Mouse (Mus musculus) liver, embryonic 11.5 days (tissue): ENCODE results near the gene Cux1. TPM values are rescaled to one million over a fixed set of nuclear protein-coding genes. Genes with fewer than 3 reads are reported as not detected.
"Not testable (repeated sequence)": the region's sequence is repeated elsewhere in the genome, so short reads cannot be mapped to it uniquely, and the experiment has no call there.

Experiments used
- ATAC-seq: fragments of 200-750 bp; cut with Nextera tagmentation; replicated peaks from 2 replicates; pipeline ENCODE4 v1.8.0; 2017; ENCODE audit warnings: moderate number of reproducible peaks, mild to moderate bottlenecking, moderate TSS enrichment, moderate library complexity; ENCODE audit not compliant: low FRiP score
- DNase-seq: peaks from one replicate; pipeline ENCODE4 v3.0.0-alpha.2; 2017; ENCODE audit warnings: low spot score
- H3K27ac ChIP-seq: fragments of 300-500 bp; sonication (generic); 2 replicates; pipeline ENCODE4 v1.5.1; 2014; ENCODE audit warnings: mild to moderate bottlenecking, low read depth, low read length, control low read depth
- H3K27me3 ChIP-seq: fragments of 300-500 bp; sonication (generic); replicated peaks from 2 replicates; pipeline ENCODE4 v1.6.1; 2014; ENCODE audit warnings: low read length, mixed read lengths; ENCODE audit not compliant: control insufficient read depth, insufficient read depth
- H3K36me3 ChIP-seq: fragments of 300-500 bp; sonication (generic); 2 replicates; pipeline ENCODE4 v1.6.1; 2014; ENCODE audit warnings: mild to moderate bottlenecking, low read length, moderate library complexity, mixed read lengths; ENCODE audit not compliant: control insufficient read depth, insufficient read depth
- H3K4me1 ChIP-seq: fragments of 300-500 bp; sonication (generic); replicated peaks from 2 replicates; pipeline ENCODE4 v1.6.1; 2014; ENCODE audit warnings: low read length, mixed read lengths; ENCODE audit not compliant: control insufficient read depth, insufficient read depth
- H3K4me2 ChIP-seq: fragments of 300-500 bp; sonication (generic); 2 replicates; pipeline ENCODE4 v1.6.1; 2014; ENCODE audit warnings: mild to moderate bottlenecking, control low read depth, moderate library complexity
- H3K4me3 ChIP-seq: fragments of 300-500 bp; sonication (generic); 2 replicates; pipeline ENCODE4 v1.5.1; 2014; ENCODE audit warnings: low read depth, low read length, control low read depth
- H3K9ac ChIP-seq: fragments of 300-500 bp; sonication (generic); 2 replicates; pipeline ENCODE4 v1.6.1; 2014; ENCODE audit warnings: low read depth, low read length, control low read depth
- H3K9me3 ChIP-seq: fragments of 300-500 bp; sonication (generic); 2 replicates; pipeline ENCODE4 v1.6.1; 2016; ENCODE audit warnings: low read length, inconsistent platforms, mixed read lengths; ENCODE audit not compliant: control insufficient read depth
- WGBS: fragments of 180-500 bp; shearing (Covaris S2); extraction: QIAGEN DNeasy Blood & Tissue Kit; methylation state at CpG from one replicate; pipeline ENCODE4 v1.1.7; 2014; 5-methylcytosine and 5-hydroxymethylcytosine counted together
- microRNA-seq: library from miRNA; unstranded; fragments of <30 nt; microRNA quantifications from one replicate; pipeline ENCODE4, GENCODE M21; 2017; ENCODE audit warnings: borderline number of aligned reads
- polyA plus RNA-seq: library from polyadenylated mRNA; unstranded; fragments of >200 nt; fragmentation: Nextera tagmentation; extraction: Ambion mirVana; gene quantifications from 2 replicates; pipeline ENCODE4 v1.2.1, GENCODE M21; 2014

The Cux1 gene
- polyA plus RNA-seq, 1 experiment from 2014 or later: 45.8 TPM

DNA sequence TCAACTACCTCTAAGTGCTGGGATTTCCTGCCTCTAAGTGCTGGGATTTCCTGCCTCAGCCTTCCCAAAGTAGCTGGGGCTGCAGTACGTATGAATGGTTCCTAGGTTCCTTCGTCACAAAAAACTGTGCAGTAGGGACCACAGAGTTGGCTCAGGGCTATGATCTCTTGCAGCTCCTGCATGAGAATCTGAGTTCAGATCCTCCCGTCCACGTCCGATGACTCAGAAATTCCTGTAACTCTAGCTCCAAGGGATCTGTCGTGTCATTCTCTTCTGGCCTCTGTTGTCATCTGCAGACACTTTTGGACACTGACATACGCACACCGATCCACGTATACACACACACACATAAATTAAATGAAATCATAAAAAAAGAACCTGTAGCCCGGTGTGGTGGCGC lies 354.6 kb downstream of the Cux1 start:
- ATAC-seq: no peak
- Histone ChIP-seq H3K4me2 (no peak overlapping the region), H3K36me3 (no peaks in the 10 kb centered on the region), H3K9me3 (no peaks in the 10 kb centered on the region), H3K9ac (no peak overlapping the region), H3K4me3 (no peak overlapping the region), H3K4me1 (peaks cover 1% of the 10 kb centered on the region; the same call in 1 of the 2 replicates), H3K27me3 (no peaks in the 10 kb centered on the region), H3K27ac (no peak overlapping the region)
- DNase-seq: no peak
- 85% methylated on average over 11 of the region's 11 CpGs for WGBS

DNA sequence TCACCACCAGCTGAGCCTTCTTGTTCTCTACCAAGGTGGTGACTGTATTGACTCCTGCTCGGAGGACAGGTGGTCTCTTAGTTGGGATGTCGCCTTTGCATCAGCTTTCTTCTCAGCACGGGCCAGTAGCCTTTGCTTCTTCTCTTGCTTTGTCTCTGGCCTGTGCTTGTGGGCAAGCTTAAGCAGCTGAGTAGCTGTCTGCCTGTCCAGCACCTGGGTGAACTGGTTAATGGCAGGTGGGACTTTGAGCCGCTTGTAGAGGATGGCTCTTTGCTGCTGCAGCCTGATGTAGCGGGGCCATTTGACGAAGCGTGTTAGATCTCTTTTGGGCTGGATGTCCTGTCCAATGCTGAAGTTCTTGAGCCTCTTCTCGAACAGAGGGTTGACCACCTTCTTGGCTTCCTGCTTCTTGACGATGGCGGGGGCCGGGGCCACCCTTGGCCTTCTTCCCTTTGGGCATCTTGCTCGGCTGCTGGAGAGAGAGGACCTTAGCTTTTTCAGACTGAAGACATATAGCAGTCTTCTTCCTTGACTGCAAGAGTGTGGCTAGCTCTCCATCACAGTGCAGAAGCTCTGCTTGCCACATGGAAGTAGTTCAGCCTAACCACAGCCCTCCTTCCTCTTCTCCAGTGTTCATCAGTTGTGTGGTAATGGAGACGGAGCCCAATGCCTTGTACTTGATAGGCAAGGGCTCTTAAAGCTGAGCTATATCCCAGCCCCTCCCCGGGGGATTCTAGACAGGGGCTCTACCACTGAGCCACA lies 355.8 kb downstream of the Cux1 start:
- ATAC-seq, DNase-seq, H3K27ac ChIP-seq, H3K4me1 ChIP-seq, H3K27me3 ChIP-seq, H3K36me3 ChIP-seq, H3K4me2 ChIP-seq, H3K9ac ChIP-seq, H3K9me3 ChIP-seq, H3K4me3 ChIP-seq: not testable (repeated sequence)
- WGBS: 72% methylated on average over 14 of the region's 14 CpGs

DNA sequence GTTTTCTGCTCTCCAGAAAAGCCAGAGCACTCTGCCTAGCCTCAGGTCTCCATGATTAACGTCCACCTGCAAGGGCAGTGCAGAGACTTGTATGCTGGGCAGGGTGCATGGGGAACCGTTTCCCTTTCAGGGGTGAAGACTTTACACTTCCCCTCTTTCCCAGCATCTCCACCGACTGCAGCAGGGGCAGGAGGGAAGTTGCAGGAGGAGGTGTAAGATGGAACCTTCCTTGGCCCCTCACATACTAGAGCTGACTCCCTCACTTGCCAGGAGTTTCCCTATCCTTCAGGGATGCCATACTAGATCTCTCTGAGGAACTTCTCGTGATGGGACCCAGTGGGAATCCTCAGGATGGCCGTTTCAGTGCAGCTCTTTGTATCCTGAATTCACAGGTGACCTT lies 356.7 kb downstream of the Cux1 start:
- no peak for DNase-seq
- H3K4me1 ChIP-seq: no peaks in the 10 kb centered on the region
- ATAC-seq: no peak
- H3K4me3 ChIP-seq: no peak overlapping the region
- H3K36me3 ChIP-seq: no peaks in the 10 kb centered on the region
- WGBS: 47% methylated on average over 5 of the region's 5 CpGs
- H3K4me2 ChIP-seq: no peak overlapping the region
- no peak overlapping the region for H3K27ac ChIP-seq
- H3K9me3 ChIP-seq: no peaks in the 10 kb centered on the region
- H3K27me3 ChIP-seq: no peaks in the 10 kb centered on the region
- no peak overlapping the region for H3K9ac ChIP-seq

DNA sequence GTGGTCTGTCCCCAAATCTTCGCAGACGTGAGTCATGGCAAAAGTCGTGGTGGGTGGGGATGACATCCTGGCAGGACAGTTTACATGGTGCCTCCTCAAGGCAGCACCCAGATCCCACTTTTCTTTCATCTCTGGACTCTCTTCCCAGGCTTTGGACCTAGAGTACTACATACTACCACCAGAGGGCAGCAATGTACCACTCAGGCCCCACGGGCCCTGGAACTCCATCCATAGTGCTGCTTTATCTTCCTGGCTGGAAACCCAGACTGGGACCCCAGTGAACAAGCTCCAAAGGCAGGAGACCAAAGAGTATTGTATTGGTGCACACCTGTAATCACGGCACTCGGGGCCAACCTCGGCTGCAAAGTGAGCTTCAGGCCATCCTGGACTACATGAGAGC lies 365.5 kb downstream of the Cux1 start:
- WGBS: 36% methylated on average over 7 of the region's 7 CpGs
- H3K27me3 ChIP-seq: no peaks in the 10 kb centered on the region
- H3K9me3 ChIP-seq: no peaks in the 10 kb centered on the region
- ATAC-seq (no peak), DNase-seq (peak; percentile 63)
- H3K36me3 ChIP-seq: no peaks in the 10 kb centered on the region
- no peak overlapping the region for H3K9ac ChIP-seq
- H3K4me2 ChIP-seq: no peak overlapping the region
- H3K4me1 ChIP-seq: peaks cover 5% of the 10 kb centered on the region
- no peak overlapping the region for H3K27ac ChIP-seq
- no peak overlapping the region for H3K4me3 ChIP-seq

DNA sequence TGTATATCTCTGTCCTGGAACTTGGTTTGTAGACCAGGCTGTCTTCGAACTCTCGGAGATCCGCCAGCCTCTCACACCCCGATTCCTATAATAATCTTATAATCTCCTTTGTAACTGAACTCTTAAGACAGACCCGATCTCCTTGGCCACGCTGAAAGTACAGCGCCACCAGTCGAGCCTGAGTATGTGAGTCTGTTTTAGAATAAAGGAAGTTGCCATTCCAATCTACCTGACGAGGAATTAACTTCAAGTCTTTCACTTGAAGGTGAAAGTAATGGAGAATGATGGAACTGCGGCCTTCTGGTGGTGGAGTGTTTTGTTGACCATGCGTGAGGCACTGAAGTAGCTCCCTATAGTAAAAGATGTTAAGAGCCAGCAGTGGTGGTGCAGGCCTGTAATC lies 367.8 kb downstream of the Cux1 start:
- Histone ChIP-seq H3K36me3 (peaks cover 16% of the 10 kb centered on the region; the same call in 1 of the 2 replicates), H3K27me3 (no peaks in the 10 kb centered on the region), H3K4me2 (peak overlapping the region; percentile 89), H3K9ac (peak overlapping the region; percentile 80), H3K4me1 (peaks cover 5% of the 10 kb centered on the region), H3K9me3 (no peaks in the 10 kb centered on the region), H3K27ac (no peak overlapping the region), H3K4me3 (peak overlapping the region; percentile 75)
- WGBS: 42% methylated on average over 11 of the region's 11 CpGs
- no peak for ATAC-seq
- DNase-seq: no peak

DNA sequence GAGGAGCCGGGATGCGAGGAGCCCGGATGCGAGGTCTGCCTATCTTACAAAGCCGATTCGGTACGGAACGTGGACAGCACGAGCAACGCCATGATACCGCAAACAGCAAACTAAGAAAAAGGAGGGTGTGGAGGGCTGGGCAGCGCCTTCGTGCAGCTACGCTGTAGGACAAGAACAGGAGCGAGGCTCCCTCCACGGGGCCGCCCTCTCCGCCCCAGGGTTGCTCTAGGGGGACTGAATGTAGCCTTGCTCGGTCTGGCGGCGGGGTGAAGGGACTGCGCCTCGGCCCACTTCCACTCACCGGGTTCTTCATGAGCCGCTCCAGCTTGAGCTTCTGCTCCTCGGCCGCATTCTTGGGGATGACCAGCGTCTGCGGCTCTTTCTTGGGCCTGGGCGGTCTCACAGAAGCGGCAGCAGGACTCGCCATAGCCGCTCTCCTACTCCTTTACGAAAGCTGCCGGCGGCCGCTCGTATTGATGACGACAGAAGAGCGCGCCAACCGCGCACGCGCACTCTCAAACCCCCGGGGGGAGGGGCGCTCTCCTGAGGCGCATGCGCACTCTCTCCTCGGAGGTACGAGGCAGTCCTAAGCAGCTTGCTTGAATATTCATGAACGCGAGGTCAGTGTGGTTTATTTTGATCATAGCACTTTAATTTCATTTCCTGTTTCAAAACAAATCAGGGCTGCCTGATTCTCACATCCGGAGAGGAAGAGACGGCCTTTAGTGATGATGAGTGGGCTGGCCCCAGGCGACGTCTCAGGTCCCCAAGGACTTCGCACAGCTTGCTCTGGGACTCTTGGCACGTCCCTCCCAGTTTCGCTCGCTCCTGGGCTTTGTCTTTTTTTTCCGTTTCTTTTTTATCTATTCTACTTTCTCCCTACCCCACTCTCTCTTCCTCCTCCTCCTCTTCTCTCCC lies 368.6 kb downstream of the Cux1 start, which contains the start of gene Prkrip1:
Gene Prkrip1, minus strand, starts transcription at position 490 of the 918 bp plus-strand sequence.
- Histone ChIP-seq H3K4me1 (peaks cover 5% of the 10 kb centered on the region), H3K36me3 (peaks cover 21% of the 10 kb centered on the region), H3K4me2 (peak within 1 kb of the TSS; percentile 89), H3K27me3 (no peaks in the 10 kb centered on the region), H3K27ac (peak within 1 kb of the TSS; percentile 74), H3K9me3 (no peaks in the 10 kb centered on the region), H3K9ac (peak within 1 kb of the TSS; percentile 80), H3K4me3 (peak within 1 kb of the TSS; percentile 75)
- peak; percentile 97 for DNase-seq
- under 1% methylated on average over 61 of the region's 62 CpGs for WGBS
- peak; percentile 90 for ATAC-seq

Small RNA genes lying within 50 kb of the gene (microRNA-seq; reads per million reads assigned to microRNA genes)
- gene Mir721: not detected

Other genes starting within 250 kb of the Cux1 start
- not detected in 2 replicates for gene Myl10, start 125.7 kb upstream of the Cux1 start, polyA plus RNA-seq